ENCODE assay signal across 18 mouse cellular contexts in the genomic region with DNA sequence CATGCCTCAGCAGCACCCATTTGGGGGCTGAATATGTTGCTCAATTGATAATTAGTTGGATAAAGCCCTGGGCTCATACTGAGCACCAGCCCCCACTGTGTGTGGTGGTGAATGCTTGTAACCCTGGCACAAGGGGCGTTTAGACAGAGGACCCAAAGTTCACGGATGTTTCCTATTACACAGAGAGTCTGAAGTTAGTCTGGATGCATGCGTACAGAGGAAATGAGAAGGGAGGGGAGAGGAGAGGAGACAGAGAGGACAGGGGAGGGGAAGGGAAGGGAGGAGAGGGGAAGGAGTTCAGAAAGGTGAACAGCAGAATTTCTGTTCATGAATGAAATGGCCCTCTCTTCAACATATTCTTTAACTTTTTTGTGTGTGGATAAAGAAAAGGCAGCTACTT. TPM values are rescaled to one million over a fixed set of nuclear protein-coding genes. Genes with fewer than 3 reads are reported as not detected.
DNase-seq lines count a peak whose midpoint lies in the region; ATAC-seq and TF ChIP-seq lines count a peak whose summit lies in the region.
"Had no signal": no experiment of that assay in that cellular context is flagged by ENCODE, and none has a peak within 500 bp of the region (broad histone marks: within the 10 kb centered on the region; RNA-seq: fewer than 3 reads in every experiment).

No protein-coding gene starts in this region.

- WGBS in kidney, postnatal 0 days: 15% methylated on average over 3 of the region's 3 CpGs
- WGBS in embryonic facial prominence, embryonic 11.5 days: 10% methylated on average over 3 of the region's 3 CpGs
- WGBS in limb, embryonic 10.5 days: 7% methylated on average over 3 of the region's 3 CpGs

- H3K4me2 ChIP-seq in kidney, postnatal 0 days (ENCODE audit: low read length): no peak overlapping the region
- no peak overlapping the region for H3K4me2 ChIP-seq in embryonic facial prominence, embryonic 11.5 days (ENCODE audit: low read depth, low read length)
- H3K4me2 ChIP-seq: forebrain, embryonic 12.5 days; heart, embryonic 13.5 days; hindbrain, embryonic 15.5 days had no signal

- peak; percentile 36 for DNase-seq in kidney, postnatal 0 days (ENCODE audit: low spot score)
- no peak for DNase-seq in kidney, adult 8-10 months
- peak; percentile 55 for DNase-seq in embryo, embryonic 10.5 days (ENCODE audit: low spot score)
- peak; percentile 66 for DNase-seq in embryonic facial prominence, embryonic 11.5 days (ENCODE audit: low spot score)
- DNase-seq in limb, embryonic 10.5 days (ENCODE audit: low spot score): no peak
- DNase-seq in left cerebral cortex, postnatal 4 days: no peak
- no peak for DNase-seq in adrenal gland, postnatal 14 days
- DNase-seq: adrenal gland, adult 8-10 months; cerebellum, adult 11-12 months; cerebellum, adult 9-10 months; cerebellum, postnatal 25 days; heart, adult 11 months; heart, postnatal 36 days had no signal

- ATAC-seq in kidney, postnatal 0 days (replicated peaks; ENCODE audit: low FRiP score, low read depth): no peak
- no peak for ATAC-seq in embryonic facial prominence, embryonic 11.5 days (replicated peaks; ENCODE audit: insufficient number of reproducible peaks, low FRiP score, low TSS enrichment, low read depth)
- ATAC-seq: forebrain, embryonic 16.5 days; Patski had no signal

- H3K27me3 ChIP-seq in kidney, postnatal 0 days (ENCODE audit: insufficient read depth, low read length): no peaks in the 10 kb centered on the region
- H3K27me3 ChIP-seq in embryonic facial prominence, embryonic 11.5 days (ENCODE audit: control insufficient read depth, insufficient read depth, low read length): no peaks in the 10 kb centered on the region
- H3K27me3 ChIP-seq in limb, embryonic 10.5 days (ENCODE audit: low read depth, poor library complexity, severe bottlenecking): peaks cover 35% of the 10 kb centered on the region

- H3K9ac ChIP-seq in kidney, postnatal 0 days (ENCODE audit: low read depth, low read length): no peak overlapping the region
- no peak overlapping the region for H3K9ac ChIP-seq in embryonic facial prominence, embryonic 11.5 days (replicated peaks; ENCODE audit: low read length)
- H3K9ac ChIP-seq: forebrain, embryonic 12.5 days; heart, embryonic 13.5 days; hindbrain, embryonic 15.5 days had no signal

- H3K4me1 ChIP-seq in kidney, postnatal 0 days (replicated peaks; ENCODE audit: insufficient read depth, low read length): no peaks in the 10 kb centered on the region
- H3K4me1 ChIP-seq in embryonic facial prominence, embryonic 11.5 days (ENCODE audit: control insufficient read depth, insufficient read depth, low read length): no peaks in the 10 kb centered on the region
- peaks cover 37% of the 10 kb centered on the region for H3K4me1 ChIP-seq in limb, embryonic 10.5 days
- H3K4me1 ChIP-seq: hindbrain, embryonic 15.5 days had no signal

- no peak overlapping the region for H3K27ac ChIP-seq in kidney, postnatal 0 days
- H3K27ac ChIP-seq in embryonic facial prominence, embryonic 11.5 days (replicated peaks; ENCODE audit: low read depth, low read length): no peak overlapping the region
- H3K27ac ChIP-seq in limb, embryonic 10.5 days: peak overlapping the region; percentile 31; the same call in 1 of the 2 replicates
- H3K27ac ChIP-seq: forebrain, embryonic 12.5 days; heart, embryonic 13.5 days; hindbrain, embryonic 15.5 days had no signal

- no peaks in the 10 kb centered on the region for H3K36me3 ChIP-seq in kidney, postnatal 0 days (ENCODE audit: insufficient read depth, low read length)
- no peaks in the 10 kb centered on the region for H3K36me3 ChIP-seq in embryonic facial prominence, embryonic 11.5 days (replicated peaks; ENCODE audit: control insufficient read depth, insufficient read depth, low read depth, low read length)
- no peaks in the 10 kb centered on the region for H3K36me3 ChIP-seq in limb, embryonic 10.5 days
- H3K36me3 ChIP-seq: forebrain, embryonic 12.5 days; heart, embryonic 13.5 days; hindbrain, embryonic 15.5 days had no signal

- H3K4me3 ChIP-seq in kidney, postnatal 0 days (replicated peaks; ENCODE audit: low read depth, low read length): no peak overlapping the region
- no peak overlapping the region for H3K4me3 ChIP-seq in embryonic facial prominence, embryonic 11.5 days (ENCODE audit: low read depth, low read length)
- no peak overlapping the region for H3K4me3 ChIP-seq in limb, embryonic 10.5 days
- H3K4me3 ChIP-seq: forebrain, embryonic 12.5 days; heart, embryonic 13.5 days; hindbrain, embryonic 15.5 days had no signal

- H3K9me3 ChIP-seq in kidney, postnatal 0 days (replicated peaks; ENCODE audit: low read length): no peaks in the 10 kb centered on the region
- H3K9me3 ChIP-seq in embryonic facial prominence, embryonic 11.5 days (replicated peaks; ENCODE audit: control insufficient read depth, low read length): no peaks in the 10 kb centered on the region
- no peaks in the 10 kb centered on the region for H3K9me3 ChIP-seq in limb, embryonic 10.5 days (replicated peaks)
- H3K9me3 ChIP-seq: forebrain, embryonic 12.5 days; heart, embryonic 13.5 days; hindbrain, embryonic 15.5 days had no signal

- intact Hi-C loops in left cerebral cortex, postnatal 4 days (cut with DNase I): no loop called here

- no peak for TF ChIP-seq CTCF in kidney, postnatal 0 days (IDR thresholded peaks at IDR 0.05; ENCODE audit: low read depth)

RNA-seq across cellular contexts. Expression of a gene that starts 13.5 kb away (rescaled TPM):
- 14.4 and 18.8 TPM in 2 replicates for polyA plus RNA-seq in kidney, postnatal 0 days (2015; fragmentation: Nextera tagmentation; extraction: Ambion mirVana)
- polyA plus RNA-seq in embryonic facial prominence, embryonic 11.5 days (2014; fragmentation: Nextera tagmentation; extraction: Ambion mirVana): 15.2 and 15.5 TPM in 2 replicates
- polyA plus RNA-seq in limb, embryonic 10.5 days (2016; fragmentation: Nextera tagmentation; extraction: Ambion mirVana): 14.1 and 15.9 TPM in 2 replicates
- total RNA-seq in left cerebral cortex, postnatal 4 days (2021): 10 to 100 TPM; 67.6 to 70.6 TPM
- total RNA-seq in adrenal gland, postnatal 14 days (2021): 26.6 and 36.5 TPM in 2 replicates

Comparison
In these comparisons a context has a peak if more than half of its experiments do, and no peak if none do; other contexts are left out.
1. DNase-seq: peak in kidney, postnatal 0 days (single experiment), embryo, embryonic 10.5 days (single experiment) and embryonic facial prominence, embryonic 11.5 days (single experiment); none in kidney, adult 8-10 months (0 of 2), limb, embryonic 10.5 days (single experiment), left cerebral cortex, postnatal 4 days (single experiment) and adrenal gland, postnatal 14 days (single experiment).